Mouse (Mus musculus) E14TG2a.4 (cell line): ENCODE measurements around the gene Zfp114.
A peak's percentile ranks its signal among the peaks of the same experiment; 100 is the strongest.

ENCODE experiments used
- H3K27me3 ChIP-seq: 2 replicates; pipeline ENCODE4 v1.6.1; 2014; ENCODE audit warnings: low read length, control low read depth; ENCODE audit not compliant: insufficient read depth
- H3K36me3 ChIP-seq: 2 replicates; pipeline ENCODE4 v1.6.1; 2014; ENCODE audit warnings: low read length, control low read depth; ENCODE audit not compliant: insufficient read depth
- H3K4me1 ChIP-seq: replicated peaks from 2 replicates; pipeline ENCODE4 v1.6.1; 2014; ENCODE audit warnings: low read depth, low read length, control low read depth
- H3K4me3 ChIP-seq: replicated peaks from 2 replicates; pipeline ENCODE4 v1.5.1; 2014; ENCODE audit warnings: mild to moderate bottlenecking, low read length
- H3K9me3 ChIP-seq: 2 replicates; pipeline ENCODE4 v1.6.1; 2014; ENCODE audit warnings: low read length, control low read depth
- CTCF ChIP-seq: conservative IDR thresholded peaks from 2 replicates; pipeline ENCODE4 v1.5.1; 2014; ENCODE audit warnings: low read length
- NANOG ChIP-seq: IDR thresholded peaks from 2 replicates; pipeline ENCODE4 v1.6.1; 2014; ENCODE audit warnings: borderline replicate concordance, low read length, mixed read lengths
- POU5F1 ChIP-seq: IDR thresholded peaks from 2 replicates; pipeline ENCODE4 v1.6.1; 2014; ENCODE audit warnings: low read length, borderline replicate concordance

Gene Zfp114

GRCm38 (mm10) chr7:24188901-24189570, 14.2 kb downstream of the Zfp114 start:
- Histone ChIP-seq H3K9me3 (no peaks in the 10 kb centered on the region), H3K36me3 (no peaks in the 10 kb centered on the region), H3K4me3 (no peak overlapping the region), H3K4me1 (0 out of 2 replicates have a peak, but pooled peaks cover 6% of the 10 kb centered on the region), H3K27me3 (no peaks in the 10 kb centered on the region)
- TF ChIP-seq NANOG, result no peak
- no peak for TF ChIP-seq CTCF
- no peak for TF ChIP-seq POU5F1

GRCm38 (mm10) chr7:24189571-24189944, 14.7 kb downstream of the Zfp114 start:
- no peaks in the 10 kb centered on the region for H3K36me3 ChIP-seq
- TF ChIP-seq NANOG, result no peak
- TF ChIP-seq POU5F1, result no peak
- TF ChIP-seq CTCF, result no peak
- H3K27me3 ChIP-seq, result no peaks in the 10 kb centered on the region
- H3K9me3 ChIP-seq, result no peaks in the 10 kb centered on the region
- H3K4me3 ChIP-seq, result no peak overlapping the region
- H3K4me1 ChIP-seq, result 0 out of 2 replicates have a peak, but pooled peaks cover 8% of the 10 kb centered on the region

- no peaks in the 10 kb centered on the region for H3K27me3 ChIP-seq
- TF ChIP-seq NANOG (no peak), POU5F1 (no peak)
- no peaks in the 10 kb centered on the region for H3K36me3 ChIP-seq
- no peaks in the 10 kb centered on the region for H3K9me3 ChIP-seq
- H3K4me1 ChIP-seq, result 0 out of 2 replicates have a peak, but pooled peaks cover 8% of the 10 kb centered on the region
- no peak overlapping the region for H3K4me3 ChIP-seq
These were observed 16.5 kb downstream of the Zfp114 start for GRCm38 (mm10) chr7:24191361-24191760.

- TF ChIP-seq POU5F1, result no peak
- TF ChIP-seq CTCF, result no peak
- no peak for TF ChIP-seq NANOG
- H3K36me3 ChIP-seq, result peaks cover 6% of the 10 kb centered on the region
These were observed 18.3 kb downstream of the Zfp114 start for GRCm38 (mm10) chr7:24193157-24193556.

GRCm38 (mm10) chr7:24196961-24197360, 22.1 kb downstream of the Zfp114 start:
- TF ChIP-seq NANOG, result no peak
- TF ChIP-seq CTCF, result no peak
- TF ChIP-seq POU5F1, result no peak
- H3K36me3 ChIP-seq, result peaks cover 42% of the 10 kb centered on the region
- H3K9me3 ChIP-seq, result no peaks in the 10 kb centered on the region
- no peak overlapping the region for H3K4me3 ChIP-seq
- H3K27me3 ChIP-seq, result no peaks in the 10 kb centered on the region
- peaks cover 11% of the 10 kb centered on the region; the same call in 1 of the 2 replicates for H3K4me1 ChIP-seq

More at GRCm38 (mm10) chr7:24193157-24193556, 18.3 kb downstream of the Zfp114 start:
- H3K4me3 ChIP-seq, result no peak overlapping the region
- 0 out of 2 replicates have a peak, but pooled peaks cover 8% of the 10 kb centered on the region for H3K4me1 ChIP-seq
- no peaks in the 10 kb centered on the region for H3K9me3 ChIP-seq
- no peaks in the 10 kb centered on the region for H3K27me3 ChIP-seq

- H3K36me3 ChIP-seq, result peaks cover 28% of the 10 kb centered on the region
- peak overlapping the region; percentile 84 for H3K4me3 ChIP-seq
- H3K27me3 ChIP-seq, result no peaks in the 10 kb centered on the region
- H3K4me1 ChIP-seq, result peaks cover 12% of the 10 kb centered on the region
- no peaks in the 10 kb centered on the region for H3K9me3 ChIP-seq
- TF ChIP-seq POU5F1, result no peak
- TF ChIP-seq CTCF, result no peak
- TF ChIP-seq NANOG, result no peak
These were observed 32.8 kb downstream of the Zfp114 start for GRCm38 (mm10) chr7:24207488-24208261.

- peaks cover 12% of the 10 kb centered on the region for H3K4me1 ChIP-seq
- H3K4me3 ChIP-seq, result peak overlapping the region; percentile 84; the same call in 1 of the 2 replicates
- H3K27me3 ChIP-seq, result no peaks in the 10 kb centered on the region
- TF ChIP-seq POU5F1 (no peak), NANOG (no peak), CTCF (no peak)
- no peaks in the 10 kb centered on the region for H3K9me3 ChIP-seq
- peaks cover 24% of the 10 kb centered on the region for H3K36me3 ChIP-seq
These were observed 33.5 kb downstream of the Zfp114 start for GRCm38 (mm10) chr7:24208282-24208886.

GRCm38 (mm10) chr7:24210296-24210695, 35.4 kb downstream of the Zfp114 start:
- H3K9me3 ChIP-seq, result no peaks in the 10 kb centered on the region
- H3K4me1 ChIP-seq, result peaks cover 12% of the 10 kb centered on the region
- no peak overlapping the region for H3K4me3 ChIP-seq
- no peaks in the 10 kb centered on the region for H3K27me3 ChIP-seq
- peaks cover 9% of the 10 kb centered on the region for H3K36me3 ChIP-seq
- no peak for TF ChIP-seq CTCF
- no peak for TF ChIP-seq NANOG
- no peak for TF ChIP-seq POU5F1
